Mouse (Mus musculus): ENCODE results near the gene Hspb2. TPM values are rescaled to one million over a fixed set of nuclear protein-coding genes. Genes with fewer than 3 reads are reported as not detected.

Gene Hspb2
- polyA plus RNA-seq, 1 experiment from 2014 or later = 5.0 TPM

DNA sequence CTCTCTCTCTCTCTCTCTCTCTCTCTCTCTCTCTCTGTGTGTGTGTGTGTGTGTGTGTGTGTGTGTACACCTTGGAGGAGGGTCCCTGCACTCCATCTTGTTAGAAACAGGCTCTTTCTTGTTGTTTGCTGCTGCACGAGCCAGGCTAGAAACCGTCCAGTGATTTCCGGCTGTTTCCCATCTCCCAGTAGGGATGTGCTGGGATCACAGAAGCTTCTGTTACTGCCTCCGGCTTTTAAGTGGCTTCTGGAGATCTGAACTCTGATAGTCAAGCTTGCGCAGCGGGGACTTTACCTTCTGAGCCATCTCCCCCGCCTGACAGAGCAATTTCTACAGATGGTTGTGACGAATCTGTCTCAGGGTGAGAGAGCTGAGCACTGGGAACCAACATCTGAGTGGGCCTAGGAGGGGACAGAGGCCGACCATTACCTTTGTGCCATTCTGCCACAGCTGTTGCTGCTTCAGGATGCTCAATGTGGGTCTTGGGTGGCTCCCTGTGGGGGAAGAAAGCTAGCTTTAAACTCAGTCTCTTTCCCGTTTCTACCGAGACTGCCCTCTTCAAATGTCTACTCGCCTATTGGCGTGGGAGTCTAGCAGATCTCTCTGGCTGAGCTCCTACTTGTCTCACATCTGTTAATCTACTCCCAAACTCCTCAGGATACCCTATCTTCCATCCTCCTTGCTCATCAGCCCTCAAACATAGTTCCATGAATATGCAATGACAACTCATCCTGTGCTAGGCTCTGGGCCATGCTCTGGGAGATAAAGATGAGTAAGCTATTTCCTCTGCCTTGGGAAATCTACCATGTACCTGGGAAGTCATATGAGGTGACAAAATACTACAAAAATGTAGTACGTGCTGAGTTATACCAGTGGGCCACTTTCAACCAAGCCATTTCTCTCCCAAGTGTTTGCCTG, 11.0 kb downstream of the Hspb2 start:
- H3K27me3 ChIP-seq (replicated peaks; ENCODE audit: control insufficient read depth, insufficient read depth, low read length) = no peaks in the 10 kb centered on the region
- peaks cover 5% of the 10 kb centered on the region; the same call in 1 of the 2 replicates for H3K4me1 ChIP-seq (ENCODE audit: control insufficient read depth, insufficient read depth, low read length)
- no peaks in the 10 kb centered on the region for H3K36me3 ChIP-seq (ENCODE audit: control insufficient read depth, insufficient read depth, low read length)
- H3K9me3 ChIP-seq (ENCODE audit: control insufficient read depth, low read length) = no peaks in the 10 kb centered on the region
- ATAC-seq = no peak
- H3K27ac ChIP-seq (ENCODE audit: low read length) = no peak overlapping the region
- no peak overlapping the region for H3K4me2 ChIP-seq (ENCODE audit: low read depth, low read length)
- no peak overlapping the region for H3K4me3 ChIP-seq (ENCODE audit: low read length)
- no peak overlapping the region for H3K9ac ChIP-seq (ENCODE audit: low read depth, low read length)
- WGBS = 86% methylated on average over 14 of the region's 14 CpGs

DNA sequence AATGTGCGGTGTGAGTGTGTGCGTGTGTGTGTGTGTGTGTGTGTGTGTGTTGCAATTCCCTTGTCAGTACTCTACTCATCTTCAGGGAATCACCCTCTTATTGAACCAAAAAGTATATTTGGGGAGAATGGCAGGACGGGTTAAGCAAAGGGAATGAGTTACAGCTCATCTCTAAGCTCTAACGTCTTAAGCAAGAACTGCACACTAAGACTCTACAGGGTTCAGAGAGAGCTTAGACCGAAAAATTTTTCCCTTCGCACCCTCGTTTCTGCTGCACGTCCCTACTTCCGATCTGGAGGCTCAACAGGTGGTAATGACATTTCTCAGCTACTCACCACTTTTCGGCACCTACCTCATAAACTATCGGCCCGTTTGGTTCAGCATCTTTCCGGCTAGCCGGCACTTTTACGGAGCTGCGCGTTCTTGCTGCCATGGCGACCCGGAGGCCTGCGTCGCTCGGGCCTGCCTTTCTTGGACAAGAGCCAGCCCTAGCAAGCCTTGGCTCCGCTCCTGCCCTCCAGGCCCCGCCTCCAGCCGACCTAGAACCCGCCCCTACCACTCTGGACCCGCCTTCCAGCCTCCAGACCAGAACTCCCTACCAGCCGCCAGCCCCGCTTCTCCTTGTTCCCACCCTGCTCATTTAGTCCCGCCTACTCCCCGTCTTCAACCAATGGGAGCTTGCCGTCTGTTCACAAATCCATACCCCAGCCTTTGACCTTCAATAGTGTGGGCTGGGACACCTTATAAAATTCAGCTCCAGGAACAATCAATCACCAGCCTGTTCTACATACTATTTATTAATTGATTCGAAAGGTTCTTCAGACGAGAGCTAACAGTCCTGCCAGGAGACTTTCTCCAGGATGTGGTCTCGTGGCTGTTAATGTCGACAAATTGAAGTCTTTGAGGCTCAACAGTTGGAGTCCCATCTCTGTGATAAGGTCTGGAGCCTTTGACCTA, 13.0 kb downstream of the Hspb2 start, which contains the start of gene Dixdc1:
Gene Dixdc1, minus strand, starts transcription at position 604 of the 957 bp plus-strand sequence.
- peaks cover 5% of the 10 kb centered on the region; the same call in 1 of the 2 replicates for H3K4me1 ChIP-seq (ENCODE audit: control insufficient read depth, insufficient read depth, low read length)
- H3K27me3 ChIP-seq (replicated peaks; ENCODE audit: control insufficient read depth, insufficient read depth, low read length) = no peaks in the 10 kb centered on the region
- H3K4me3 ChIP-seq (ENCODE audit: low read length) = peak within 1 kb of the TSS; percentile 38
- peak; percentile 99 for ATAC-seq
- no peak within 1 kb of the TSS for H3K9ac ChIP-seq (ENCODE audit: low read depth, low read length)
- no peaks in the 10 kb centered on the region for H3K36me3 ChIP-seq (ENCODE audit: control insufficient read depth, insufficient read depth, low read length)
- H3K9me3 ChIP-seq (ENCODE audit: control insufficient read depth, low read length) = no peaks in the 10 kb centered on the region
- 12% methylated on average over 36 of the region's 36 CpGs for WGBS
- H3K4me2 ChIP-seq (ENCODE audit: low read depth, low read length) = peak within 1 kb of the TSS; percentile 53
- H3K27ac ChIP-seq (ENCODE audit: low read length) = peak within 1 kb of the TSS; percentile 45; the same call in 1 of the 2 replicates

DNA sequence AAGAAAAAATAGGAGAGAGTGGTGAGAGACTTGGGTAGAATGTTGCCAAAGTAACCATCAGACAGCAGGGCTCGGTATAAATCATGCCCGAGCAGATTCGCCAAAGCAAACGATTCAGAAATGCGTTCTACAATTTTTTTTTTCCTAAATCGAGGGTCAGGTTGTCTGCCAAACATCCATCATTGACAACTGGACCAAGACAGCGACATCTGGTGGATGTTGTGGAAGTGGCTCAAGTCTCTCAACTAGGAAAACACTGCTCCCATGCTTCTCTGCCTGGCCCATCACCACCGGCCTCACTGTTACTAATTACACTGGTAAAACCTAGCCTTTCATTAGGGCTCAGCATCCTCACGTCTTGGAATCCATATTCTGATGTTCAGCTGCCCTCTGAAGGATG, 17.2 kb downstream of the Hspb2 start:
- WGBS = 4% methylated on average over 9 of the region's 9 CpGs
- Histone ChIP-seq H3K4me2 (ENCODE audit: low read depth, low read length) (0 out of 2 replicates have a peak overlapping the region, but pooled peaks have one; percentile 19), H3K9ac (ENCODE audit: low read depth, low read length) (no peak overlapping the region), H3K9me3 (ENCODE audit: control insufficient read depth, low read length) (no peaks in the 10 kb centered on the region), H3K4me3 (ENCODE audit: low read length) (no peak overlapping the region), H3K27me3 (replicated peaks; ENCODE audit: control insufficient read depth, insufficient read depth, low read length) (no peaks in the 10 kb centered on the region), H3K36me3 (ENCODE audit: control insufficient read depth, insufficient read depth, low read length) (no peaks in the 10 kb centered on the region), H3K4me1 (ENCODE audit: control insufficient read depth, insufficient read depth, low read length) (peaks cover 5% of the 10 kb centered on the region; the same call in 1 of the 2 replicates), H3K27ac (ENCODE audit: low read length) (no peak overlapping the region)
- ATAC-seq = no peak

DNA sequence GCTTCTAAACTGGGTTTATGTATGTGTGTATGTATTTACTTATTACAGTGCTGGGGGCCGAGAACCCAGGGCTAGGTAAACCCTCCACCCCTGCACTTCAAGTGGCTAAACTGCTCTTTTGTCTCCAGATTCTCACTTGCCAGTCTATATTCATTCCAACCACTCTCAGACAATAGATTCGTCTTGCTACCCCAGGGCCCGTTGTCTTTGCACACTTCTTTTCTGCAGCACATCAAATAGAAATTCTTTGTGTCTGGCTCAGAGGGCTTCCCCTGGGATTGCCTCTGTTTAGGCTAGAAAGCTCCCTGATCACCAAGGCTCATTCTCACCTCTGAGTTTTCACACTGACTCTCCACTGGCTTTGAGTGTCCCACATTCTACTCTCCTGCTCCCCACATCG, 19.6 kb downstream of the Hspb2 start:
- no peak overlapping the region for H3K27ac ChIP-seq (ENCODE audit: low read length)
- H3K4me2 ChIP-seq (ENCODE audit: low read depth, low read length) = no peak overlapping the region
- no peaks in the 10 kb centered on the region for H3K4me1 ChIP-seq (ENCODE audit: control insufficient read depth, insufficient read depth, low read length)
- 32% methylated on average over 4 of the region's 4 CpGs for WGBS
- no peaks in the 10 kb centered on the region for H3K27me3 ChIP-seq (replicated peaks; ENCODE audit: control insufficient read depth, insufficient read depth, low read length)
- no peak overlapping the region for H3K9ac ChIP-seq (ENCODE audit: low read depth, low read length)
- no peak for ATAC-seq
- no peaks in the 10 kb centered on the region for H3K9me3 ChIP-seq (ENCODE audit: control insufficient read depth, low read length)
- H3K4me3 ChIP-seq (ENCODE audit: low read length) = no peak overlapping the region
- H3K36me3 ChIP-seq (ENCODE audit: control insufficient read depth, insufficient read depth, low read length) = no peaks in the 10 kb centered on the region

DNA sequence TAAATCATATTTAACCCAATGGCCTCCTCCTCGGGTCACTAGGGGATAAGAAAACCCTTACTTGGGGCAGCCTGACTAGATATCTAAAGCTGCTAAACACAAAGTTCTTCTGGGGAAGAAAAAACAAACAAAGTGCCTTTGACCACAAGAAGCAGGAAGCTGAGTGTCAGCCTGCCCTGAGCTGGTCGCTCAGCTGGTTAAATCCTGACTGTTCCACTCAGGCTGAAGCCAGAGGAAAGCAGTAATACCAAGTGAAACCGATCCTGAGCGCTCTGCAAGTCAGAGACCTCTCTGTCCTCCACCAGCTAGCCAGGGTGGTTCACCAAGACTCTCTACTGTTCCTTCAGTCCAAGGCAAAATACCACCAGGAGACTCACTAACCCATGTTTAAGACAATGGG, 22.6 kb downstream of the Hspb2 start:
- ATAC-seq = no peak
- no peak overlapping the region for H3K9ac ChIP-seq (ENCODE audit: low read depth, low read length)
- 39% methylated on average over 4 of the region's 4 CpGs for WGBS

DNA sequence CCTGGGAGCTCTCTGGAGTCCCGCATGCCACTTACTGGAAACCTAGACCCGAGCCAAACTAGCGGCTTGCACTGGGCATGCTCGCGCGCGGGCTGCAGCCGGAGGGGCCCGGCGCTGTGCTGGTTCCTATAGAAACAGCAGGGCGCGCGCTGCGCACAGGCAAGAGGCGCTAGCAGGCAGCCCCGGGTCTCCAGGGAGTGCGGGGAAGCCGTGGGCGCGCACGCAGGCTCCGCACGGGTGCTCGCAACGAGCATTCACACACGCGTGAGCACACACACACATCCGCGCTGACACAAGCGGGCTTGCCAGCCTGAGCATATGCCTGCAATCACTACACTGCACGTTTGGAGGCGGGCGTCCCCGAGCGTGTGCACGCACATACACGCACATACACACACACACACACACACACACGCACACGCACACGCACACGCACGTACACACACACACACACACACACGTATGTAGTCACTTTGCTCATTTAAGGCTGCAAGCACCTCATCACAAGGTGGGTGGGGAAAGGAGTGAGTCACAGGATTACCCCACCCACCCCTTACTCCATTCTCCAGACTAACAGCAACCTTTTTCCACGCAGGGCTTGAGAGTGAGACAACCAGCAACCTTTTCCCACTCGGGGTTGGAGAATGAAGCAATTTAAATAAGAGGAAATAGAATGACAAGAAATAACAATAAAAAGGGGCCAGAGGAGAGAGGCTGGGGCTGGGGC, 24.1 kb downstream of the Hspb2 start:
- Histone ChIP-seq H3K4me3 (ENCODE audit: low read length) (peak overlapping the region; percentile 66), H3K9me3 (ENCODE audit: control insufficient read depth, low read length) (no peaks in the 10 kb centered on the region), H3K36me3 (ENCODE audit: control insufficient read depth, insufficient read depth, low read length) (no peaks in the 10 kb centered on the region), H3K27ac (ENCODE audit: low read length) (no peak overlapping the region), H3K4me1 (ENCODE audit: control insufficient read depth, insufficient read depth, low read length) (peaks cover 3% of the 10 kb centered on the region; the same call in 1 of the 2 replicates), H3K27me3 (replicated peaks; ENCODE audit: control insufficient read depth, insufficient read depth, low read length) (no peaks in the 10 kb centered on the region), H3K4me2 (ENCODE audit: low read depth, low read length) (peak overlapping the region; percentile 95), H3K9ac (ENCODE audit: low read depth, low read length) (peak overlapping the region; percentile 73)
- under 1% methylated on average over 45 of the region's 45 CpGs for WGBS
- peak; percentile 94 for ATAC-seq

More for the DNA sequence above, 22.6 kb downstream of the Hspb2 start:
- Histone ChIP-seq H3K27ac (ENCODE audit: low read length) (no peak overlapping the region), H3K4me1 (ENCODE audit: control insufficient read depth, insufficient read depth, low read length) (no peaks in the 10 kb centered on the region), H3K27me3 (replicated peaks; ENCODE audit: control insufficient read depth, insufficient read depth, low read length) (no peaks in the 10 kb centered on the region), H3K4me2 (ENCODE audit: low read depth, low read length) (no peak overlapping the region), H3K9me3 (ENCODE audit: control insufficient read depth, low read length) (no peaks in the 10 kb centered on the region), H3K36me3 (ENCODE audit: control insufficient read depth, insufficient read depth, low read length) (no peaks in the 10 kb centered on the region), H3K4me3 (ENCODE audit: low read length) (no peak overlapping the region)

DNA sequence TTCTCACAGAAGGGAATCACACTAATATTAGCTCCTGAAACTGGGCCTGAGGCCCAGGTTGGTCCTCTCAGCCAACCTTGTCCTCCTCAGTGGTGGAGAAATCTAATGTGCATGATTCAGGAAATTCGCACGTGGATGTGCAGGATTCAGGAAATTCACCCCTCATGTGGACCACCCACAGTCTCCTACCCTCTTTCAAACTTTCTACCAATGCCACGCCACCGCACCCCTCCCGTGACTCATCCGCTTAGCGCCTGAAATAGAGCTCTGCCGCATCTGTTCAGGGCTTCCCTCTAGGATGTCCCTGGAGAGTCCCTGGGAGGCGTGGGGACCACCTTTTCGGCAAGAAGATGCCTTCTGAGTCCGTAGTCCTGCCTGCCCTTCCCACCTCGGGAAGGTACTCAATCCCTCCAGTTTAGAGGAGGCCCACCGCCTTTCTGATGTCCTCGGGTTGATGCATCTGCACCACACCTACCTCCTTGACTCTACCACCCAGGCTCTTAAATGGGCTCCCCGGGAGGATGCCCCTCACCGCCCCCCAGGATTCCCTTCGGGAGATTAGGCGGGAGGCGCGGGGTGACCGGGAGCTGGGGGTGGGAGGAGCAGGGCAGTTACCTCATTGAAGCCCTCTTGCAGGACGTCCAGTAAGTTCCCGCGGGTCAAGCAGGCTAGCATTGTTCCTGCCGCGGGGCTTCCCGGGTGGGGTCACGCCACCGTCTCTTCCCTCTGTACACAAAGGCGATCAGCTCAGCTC, 24.8 kb downstream of the Hspb2 start:
- H3K9ac ChIP-seq (ENCODE audit: low read depth, low read length) = peak overlapping the region; percentile 73
- H3K27me3 ChIP-seq (replicated peaks; ENCODE audit: control insufficient read depth, insufficient read depth, low read length) = no peaks in the 10 kb centered on the region
- H3K4me1 ChIP-seq (ENCODE audit: control insufficient read depth, insufficient read depth, low read length) = peaks cover 3% of the 10 kb centered on the region; the same call in 1 of the 2 replicates
- peak overlapping the region; percentile 95 for H3K4me2 ChIP-seq (ENCODE audit: low read depth, low read length)
- H3K9me3 ChIP-seq (ENCODE audit: control insufficient read depth, low read length) = no peaks in the 10 kb centered on the region
- H3K36me3 ChIP-seq (ENCODE audit: control insufficient read depth, insufficient read depth, low read length) = no peaks in the 10 kb centered on the region
- peak; percentile 67 for ATAC-seq
- peak overlapping the region; percentile 66 for H3K4me3 ChIP-seq (ENCODE audit: low read length)
- no peak overlapping the region for H3K27ac ChIP-seq (ENCODE audit: low read length)
- WGBS = 10% methylated on average over 30 of the region's 30 CpGs

DNA sequence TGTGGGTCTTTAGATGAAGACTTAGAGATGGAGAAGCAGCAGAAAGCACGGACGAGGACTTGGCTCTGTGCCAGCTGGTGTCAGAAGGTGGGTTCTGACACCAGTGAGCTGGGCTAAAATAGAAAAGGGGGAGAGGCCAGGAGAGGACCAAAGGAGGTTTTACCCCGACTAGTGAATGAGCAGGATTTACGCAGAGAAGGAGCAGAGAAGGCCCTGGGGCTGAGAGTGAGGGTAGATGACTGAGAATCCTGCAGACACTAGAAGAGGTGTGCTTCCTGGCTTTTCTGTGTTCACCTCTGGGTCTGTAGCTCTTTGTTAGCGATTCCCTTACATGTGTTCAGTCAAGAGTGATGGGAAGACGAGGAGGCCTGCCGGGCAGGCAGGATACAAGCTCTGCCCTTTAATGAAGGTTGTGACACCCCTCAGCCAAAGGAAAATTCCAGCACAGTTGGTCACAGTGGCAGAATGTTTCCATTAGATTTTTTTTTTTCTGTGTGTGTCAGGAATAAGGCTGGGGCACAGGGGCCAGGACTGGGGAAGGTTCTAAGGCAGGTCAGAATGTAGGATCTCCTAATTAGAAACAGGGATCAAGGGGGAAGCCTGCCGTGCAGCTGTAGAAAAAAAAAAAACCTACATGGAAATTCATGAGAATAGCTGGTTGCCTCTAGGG, 26.1 kb downstream of the Hspb2 start:
- Histone ChIP-seq H3K9me3 (ENCODE audit: control insufficient read depth, low read length) (no peaks in the 10 kb centered on the region), H3K36me3 (ENCODE audit: control insufficient read depth, insufficient read depth, low read length) (no peaks in the 10 kb centered on the region), H3K4me1 (ENCODE audit: control insufficient read depth, insufficient read depth, low read length) (peaks cover 6% of the 10 kb centered on the region; the same call in 1 of the 2 replicates), H3K27me3 (replicated peaks; ENCODE audit: control insufficient read depth, insufficient read depth, low read length) (no peaks in the 10 kb centered on the region), H3K27ac (ENCODE audit: low read length) (no peak overlapping the region), H3K4me3 (ENCODE audit: low read length) (no peak overlapping the region), H3K4me2 (ENCODE audit: low read depth, low read length) (no peak overlapping the region), H3K9ac (ENCODE audit: low read depth, low read length) (no peak overlapping the region)
- no peak for ATAC-seq
- WGBS = 60% methylated on average over 8 of the region's 8 CpGs
